Mouse (Mus musculus): ENCODE measurements at regions not wholly inside any gene's neighbourhood (a gene's known extent, or its start where the extent isn't known, plus 50 kb on each side); places are given as distances from the start of the nearest gene placed in this dataset.

GRCm38 (mm10) chr2:113959025-113959767 is 54.2 kb downstream of the Gjd2 start:
- no peak for DNase-seq (ENCODE audit: low spot score in 2 of 2)

GRCm38 (mm10) chr2:113952480-113952879 is 60.9 kb downstream of the Gjd2 start:
- DNase-seq (ENCODE audit: low spot score in 2 of 2), result no peak

- DNase-seq (ENCODE audit: low spot score in 2 of 2), result peak in 1 of 2 experiments; percentile 69
These were observed 64.0 kb downstream of the Gjd2 start for GRCm38 (mm10) chr2:113949296-113949990.

GRCm38 (mm10) chr2:113931689-113932088 is 81.7 kb downstream of the Gjd2 start:
- DNase-seq (ENCODE audit: low spot score in 2 of 2), result no peak

- no peak for DNase-seq (ENCODE audit: low spot score in 2 of 2)
These were observed 82.5 kb downstream of the Gjd2 start for GRCm38 (mm10) chr2:113930948-113931347.

- no peak for DNase-seq (ENCODE audit: low spot score in 2 of 2)
These were observed 81.2 kb upstream of the Arhgap11a start for GRCm38 (mm10) chr2:113929650-113930049.

GRCm38 (mm10) chr2:113924138-113924537 is 75.7 kb upstream of the Arhgap11a start:
- DNase-seq (ENCODE audit: low spot score in 2 of 2), result no peak

- DNase-seq (ENCODE audit: low spot score in 2 of 2), result no peak
These were observed 70.5 kb upstream of the Arhgap11a start for GRCm38 (mm10) chr2:113918913-113919312.

- DNase-seq (ENCODE audit: low spot score in 2 of 2), result no peak
These were observed 65.8 kb upstream of the Arhgap11a start for GRCm38 (mm10) chr2:113914248-113914647.

GRCm38 (mm10) chr2:113911188-113911587 is 62.7 kb upstream of the Arhgap11a start:
- DNase-seq (ENCODE audit: low spot score in 2 of 2), result no peak

GRCm38 (mm10) chr2:113909502-113909901 is 61.0 kb upstream of the Arhgap11a start:
- DNase-seq (ENCODE audit: low spot score in 2 of 2), result no peak

- no peak for DNase-seq (ENCODE audit: low spot score in 2 of 2)
These were observed 60.2 kb upstream of the Arhgap11a start for GRCm38 (mm10) chr2:113908636-113909035.

GRCm38 (mm10) chr2:113904414-113904813 is 56.0 kb upstream of the Arhgap11a start:
- DNase-seq (ENCODE audit: low spot score in 2 of 2), result no peak

GRCm38 (mm10) chr2:113903865-113904264 is 55.4 kb upstream of the Arhgap11a start:
- DNase-seq (ENCODE audit: low spot score in 2 of 2), result no peak

- DNase-seq (ENCODE audit: low spot score in 2 of 2), result no peak
These were observed 54.6 kb upstream of the Arhgap11a start for GRCm38 (mm10) chr2:113903006-113903545.

GRCm38 (mm10) chr2:113902406-113902805 is 53.9 kb upstream of the Arhgap11a start:
- no peak for DNase-seq (ENCODE audit: low spot score in 2 of 2)

- DNase-seq (ENCODE audit: low spot score in 2 of 2), result no peak
These were observed 52.0 kb upstream of the Arhgap11a start for GRCm38 (mm10) chr2:113900496-113900895.

GRCm38 (mm10) chr2:113898747-113899146 is 50.3 kb upstream of the Arhgap11a start:
- no peak for DNase-seq (ENCODE audit: low spot score in 2 of 2)
